Comparison of ENCODE assay signal across 21 mouse cellular contexts in the genomic region with DNA sequence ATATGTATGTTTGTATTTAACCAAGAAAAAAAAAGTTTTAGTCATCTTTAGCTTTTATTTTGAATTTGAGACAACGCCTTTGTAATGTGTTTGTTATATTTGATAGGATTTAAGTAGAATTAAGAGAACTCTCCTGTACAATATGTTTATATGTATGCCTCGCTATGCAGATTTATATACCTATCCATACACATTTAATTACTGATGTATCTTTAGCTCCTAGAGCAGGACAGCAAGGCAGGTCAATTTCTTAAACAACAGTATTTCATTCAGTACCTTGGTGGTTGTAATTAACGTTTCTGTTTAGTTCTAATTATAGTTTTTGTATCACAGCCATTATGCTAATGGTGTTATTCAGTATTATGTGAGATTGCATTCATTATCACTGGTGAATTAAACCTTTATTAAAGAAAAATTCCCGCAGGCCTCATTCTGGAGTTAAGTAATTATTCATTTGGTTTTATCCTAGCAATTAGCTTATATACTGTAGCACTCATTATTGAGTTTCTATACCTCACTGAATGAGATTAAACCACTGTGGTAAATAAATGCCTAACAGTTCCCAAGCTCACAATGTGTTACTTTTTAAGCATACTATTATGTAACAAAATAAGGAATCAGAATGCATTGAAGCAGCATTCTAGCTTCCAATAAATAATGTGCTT.
A peak's percentile ranks its signal among the peaks of the same experiment; 100 is the strongest.
DNase-seq lines count a peak whose midpoint lies in the region; ATAC-seq lines count a peak whose summit lies in the region.
"Had no signal": no experiment of that assay in that cellular context is flagged by ENCODE, and none has a peak within 500 bp of the region (broad histone marks: within the 10 kb centered on the region; RNA-seq: fewer than 3 reads in every experiment).

No protein-coding gene starts in this region.

- intact Hi-C loops in heart, postnatal 36 days (cut with DNase I), result no loop called here

- H3K9ac ChIP-seq in forebrain, embryonic 11.5 days (ENCODE audit: low read length), result no peak overlapping the region
- H3K9ac ChIP-seq in forebrain, embryonic 16.5 days (replicated peaks; ENCODE audit: low read depth, low read length), result no peak overlapping the region
- H3K9ac ChIP-seq in midbrain, embryonic 15.5 days, result no peak overlapping the region
- H3K9ac ChIP-seq: kidney, embryonic 15.5 days; limb, embryonic 12.5 days; liver, embryonic 12.5 days had no signal

- no peak for DNase-seq in forebrain, embryonic 11.5 days (ENCODE audit: low spot score)
- no peak for DNase-seq in forebrain, embryonic 10.5 days (ENCODE audit: extremely low spot score, low spot score)
- peak; percentile 2 for DNase-seq in Muller cell, postnatal 12 days (ENCODE audit: inconsistent ontology term)
- no peak for DNase-seq in right cerebral cortex, postnatal 14 days
- no peak for DNase-seq in heart, postnatal 36 days
- no peak for DNase-seq in cerebellum, adult 8-10 months
- DNase-seq: adrenal gland, postnatal 25 days; cerebellum, adult 9-10 months; gastrocnemius, postnatal 10 days; heart, adult 11 months; heart, postnatal 4 days; lung, adult 2 months; right cerebral cortex, postnatal 25 days; thymus, adult 18-20 months had no signal

- WGBS in forebrain, embryonic 11.5 days, result 60% methylated on average over 4 of the region's 4 CpGs
- 84% methylated on average over 4 of the region's 4 CpGs for WGBS in forebrain, embryonic 10.5 days
- 33% methylated on average over 4 of the region's 4 CpGs for WGBS in forebrain, embryonic 16.5 days
- WGBS in midbrain, embryonic 15.5 days, result 68% methylated on average over 4 of the region's 4 CpGs

- H3K4me1 ChIP-seq in forebrain, embryonic 11.5 days (replicated peaks; ENCODE audit: control insufficient read depth, insufficient read depth, low read length), result no peaks in the 10 kb centered on the region
- no peaks in the 10 kb centered on the region for H3K4me1 ChIP-seq in forebrain, embryonic 10.5 days
- H3K4me1 ChIP-seq in forebrain, embryonic 16.5 days (replicated peaks; ENCODE audit: control insufficient read depth, insufficient read depth, low read length), result no peaks in the 10 kb centered on the region
- H3K4me1 ChIP-seq in midbrain, embryonic 15.5 days, result no peaks in the 10 kb centered on the region
- H3K4me1 ChIP-seq: kidney, embryonic 15.5 days; limb, embryonic 12.5 days; liver, embryonic 12.5 days had no signal

- no peak overlapping the region for H3K4me2 ChIP-seq in forebrain, embryonic 11.5 days (ENCODE audit: low read depth, low read length, severe bottlenecking)
- no peak overlapping the region for H3K4me2 ChIP-seq in forebrain, embryonic 16.5 days (ENCODE audit: low read length)
- H3K4me2 ChIP-seq in midbrain, embryonic 15.5 days, result no peak overlapping the region
- H3K4me2 ChIP-seq: kidney, embryonic 15.5 days; limb, embryonic 12.5 days; liver, embryonic 12.5 days had no signal

- no peaks in the 10 kb centered on the region for H3K9me3 ChIP-seq in forebrain, embryonic 11.5 days (ENCODE audit: control insufficient read depth, low read length)
- H3K9me3 ChIP-seq in forebrain, embryonic 10.5 days, result no peaks in the 10 kb centered on the region
- no peaks in the 10 kb centered on the region for H3K9me3 ChIP-seq in forebrain, embryonic 16.5 days (ENCODE audit: control insufficient read depth, low read length)
- no peaks in the 10 kb centered on the region for H3K9me3 ChIP-seq in midbrain, embryonic 15.5 days
- H3K9me3 ChIP-seq: kidney, embryonic 15.5 days; limb, embryonic 12.5 days; liver, embryonic 12.5 days had no signal

- H3K27me3 ChIP-seq in forebrain, embryonic 11.5 days (ENCODE audit: control insufficient read depth, insufficient read depth, low read length), result peaks cover 4% of the 10 kb centered on the region; the same call in 1 of the 2 replicates
- H3K27me3 ChIP-seq in forebrain, embryonic 10.5 days (ENCODE audit: poor library complexity, severe bottlenecking), result peaks cover 11% of the 10 kb centered on the region; the same call in 1 of the 2 replicates
- H3K27me3 ChIP-seq in forebrain, embryonic 16.5 days (replicated peaks; ENCODE audit: control insufficient read depth, insufficient read depth, low read length), result peaks cover 47% of the 10 kb centered on the region
- no peaks in the 10 kb centered on the region for H3K27me3 ChIP-seq in midbrain, embryonic 15.5 days (replicated peaks)
- H3K27me3 ChIP-seq: kidney, embryonic 15.5 days; limb, embryonic 12.5 days; liver, embryonic 12.5 days had no signal

- H3K4me3 ChIP-seq in forebrain, embryonic 11.5 days (ENCODE audit: low read depth, low read length), result no peak overlapping the region
- no peak overlapping the region for H3K4me3 ChIP-seq in forebrain, embryonic 10.5 days
- H3K4me3 ChIP-seq in forebrain, embryonic 16.5 days (replicated peaks; ENCODE audit: low read length), result no peak overlapping the region
- H3K4me3 ChIP-seq in midbrain, embryonic 15.5 days, result no peak overlapping the region
- H3K4me3 ChIP-seq: kidney, embryonic 15.5 days; limb, embryonic 12.5 days; liver, embryonic 12.5 days had no signal

- peak; percentile 74 for ATAC-seq in forebrain, embryonic 11.5 days (replicated peaks; ENCODE audit: low FRiP score)
- peak; percentile 89 for ATAC-seq in forebrain, embryonic 16.5 days
- ATAC-seq in midbrain, embryonic 15.5 days (replicated peaks), result peak; percentile 66; the same call in 1 of the 2 replicates
- ATAC-seq: activated CD4-positive, CD25-positive, alpha-beta regulatory T cell, adult 4 months; intestine, embryonic 16.5 days; liver, embryonic 12.5 days had no signal

- H3K36me3 ChIP-seq in forebrain, embryonic 11.5 days (ENCODE audit: control insufficient read depth, insufficient read depth, low read length), result no peaks in the 10 kb centered on the region
- no peaks in the 10 kb centered on the region for H3K36me3 ChIP-seq in forebrain, embryonic 10.5 days (replicated peaks)
- H3K36me3 ChIP-seq in forebrain, embryonic 16.5 days (ENCODE audit: control insufficient read depth, insufficient read depth), result no peaks in the 10 kb centered on the region
- H3K36me3 ChIP-seq in midbrain, embryonic 15.5 days (replicated peaks), result no peaks in the 10 kb centered on the region
- H3K36me3 ChIP-seq: kidney, embryonic 15.5 days; limb, embryonic 12.5 days; liver, embryonic 12.5 days had no signal

- no peak overlapping the region for H3K27ac ChIP-seq in forebrain, embryonic 11.5 days (ENCODE audit: low read depth, low read length)
- H3K27ac ChIP-seq in forebrain, embryonic 10.5 days, result no peak overlapping the region
- no peak overlapping the region for H3K27ac ChIP-seq in forebrain, embryonic 16.5 days (ENCODE audit: low read length)
- no peak overlapping the region for H3K27ac ChIP-seq in midbrain, embryonic 15.5 days
- H3K27ac ChIP-seq: kidney, embryonic 15.5 days; limb, embryonic 12.5 days; liver, embryonic 12.5 days had no signal
